Mouse (Mus musculus) kidney, adult 11 months (tissue): ENCODE results near the gene Ctsc.
A peak's percentile ranks its signal among the peaks of the same experiment; 100 is the strongest.

Source experiments
- DNase-seq: peaks from one replicate; pipeline ENCODE4 v3.0.0; 2022

The Ctsc gene

GRCm38 (mm10) chr7:88305750-88306149 lies 27.9 kb downstream of the Ctsc start:
- DNase-seq, result no peak

- DNase-seq, result no peak
Observed at GRCm38 (mm10) chr7:88306725-88307124, 28.8 kb downstream of the Ctsc start.

GRCm38 (mm10) chr7:88310398-88311180 lies 32.7 kb downstream of the Ctsc start:
- no peak for DNase-seq

- no peak for DNase-seq
Observed at GRCm38 (mm10) chr7:88316408-88316807, 38.5 kb downstream of the Ctsc start.

- DNase-seq, result no peak
Observed at GRCm38 (mm10) chr7:88318474-88318873, 40.6 kb downstream of the Ctsc start.

- no peak for DNase-seq
Observed at GRCm38 (mm10) chr7:88318904-88319303, 41.0 kb downstream of the Ctsc start.

- DNase-seq, result no peak
Observed at GRCm38 (mm10) chr7:88319414-88320140, 41.7 kb downstream of the Ctsc start.

- no peak for DNase-seq
Observed at GRCm38 (mm10) chr7:88320628-88321336, 42.9 kb downstream of the Ctsc start.

GRCm38 (mm10) chr7:88322431-88322830 lies 44.5 kb downstream of the Ctsc start:
- DNase-seq, result no peak

- no peak for DNase-seq
Observed at GRCm38 (mm10) chr7:88327495-88327894, 49.6 kb downstream of the Ctsc start.

GRCm38 (mm10) chr7:88343828-88344227 lies 65.9 kb downstream of the Ctsc start:
- peak; percentile 6 for DNase-seq

- no peak for DNase-seq
Observed at GRCm38 (mm10) chr7:88346035-88346434, 68.2 kb downstream of the Ctsc start.

- DNase-seq, result no peak
Observed at GRCm38 (mm10) chr7:88356871-88357776, 79.2 kb downstream of the Ctsc start.

- no peak for DNase-seq
Observed at GRCm38 (mm10) chr7:88358042-88358878, 80.4 kb downstream of the Ctsc start.
